ENCODE assay signal across 13 mouse cellular contexts in the genomic region with DNA sequence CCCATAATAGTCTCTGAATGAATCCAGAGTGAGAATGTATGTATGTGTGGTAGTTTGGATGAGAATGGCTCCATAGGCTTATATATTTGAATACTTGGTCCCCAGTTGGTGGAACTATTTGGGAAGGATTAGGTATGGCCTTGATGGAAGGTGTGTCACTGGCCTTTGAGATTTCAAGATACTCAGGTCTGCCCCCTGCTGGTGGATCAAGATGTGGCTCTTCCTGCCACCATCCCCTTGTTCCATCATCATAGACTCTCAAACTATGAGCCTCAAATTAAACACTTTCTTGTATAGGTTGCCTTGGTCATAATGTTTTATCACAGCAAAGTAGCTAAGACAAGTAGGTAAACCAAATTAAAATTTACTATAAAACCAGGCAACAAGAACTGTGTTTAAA. TPM values are rescaled to one million over a fixed set of nuclear protein-coding genes. Genes with fewer than 3 reads are reported as not detected.
A peak's percentile ranks its signal among the peaks of the same experiment; 100 is the strongest.
DNase-seq lines count a peak whose midpoint lies in the region; ATAC-seq and TF ChIP-seq lines count a peak whose summit lies in the region.
"Had no signal": no experiment of that assay in that cellular context is flagged by ENCODE, and none has a peak within 500 bp of the region (broad histone marks: within the 10 kb centered on the region; RNA-seq: fewer than 3 reads in every experiment).

No protein-coding gene starts in this region.

- peak; percentile 41 for DNase-seq in forebrain, embryonic 11.5 days (ENCODE audit: low spot score)
- DNase-seq in forebrain, embryonic 10.5 days (ENCODE audit: extremely low spot score, low spot score): no peak
- no peak for DNase-seq in lung, postnatal 0 days (ENCODE audit: low spot score)
- no peak for DNase-seq in lung, postnatal 4 days
- DNase-seq in T-cell, adult 2 months (ENCODE audit: low spot score): peak; percentile 40
- DNase-seq in splenic B cell, adult 2 months (ENCODE audit: low read depth, low spot score): peak; percentile 69
- DNase-seq in layer of hippocampus, postnatal 36 days: no peak
- no peak for DNase-seq in left cerebral cortex, postnatal 25 days (ENCODE audit: low spot score in 2 of 2)
- DNase-seq: gastrocnemius, postnatal 14 days had no signal

- no peak overlapping the region for H3K4me3 ChIP-seq in forebrain, embryonic 11.5 days (ENCODE audit: low read depth, low read length)
- no peak overlapping the region for H3K4me3 ChIP-seq in forebrain, embryonic 10.5 days
- no peak overlapping the region for H3K4me3 ChIP-seq in lung, postnatal 0 days (ENCODE audit: low read depth, low read length)
- H3K4me3 ChIP-seq: embryonic facial prominence, embryonic 15.5 days; neural tube, embryonic 12.5 days had no signal

- H3K27me3 ChIP-seq in forebrain, embryonic 11.5 days (ENCODE audit: control insufficient read depth, insufficient read depth, low read length): no peaks in the 10 kb centered on the region
- H3K27me3 ChIP-seq in forebrain, embryonic 10.5 days (ENCODE audit: poor library complexity, severe bottlenecking): no peaks in the 10 kb centered on the region
- no peaks in the 10 kb centered on the region for H3K27me3 ChIP-seq in lung, postnatal 0 days (replicated peaks; ENCODE audit: insufficient read depth, low read length)
- H3K27me3 ChIP-seq in splenic B cell, adult 2 months (ENCODE audit: control insufficient read depth, insufficient read depth, low read length, poor library complexity, severe bottlenecking): no peaks in the 10 kb centered on the region
- H3K27me3 ChIP-seq: embryonic facial prominence, embryonic 15.5 days; neural tube, embryonic 12.5 days had no signal

- no peak overlapping the region for H3K9ac ChIP-seq in forebrain, embryonic 11.5 days (ENCODE audit: low read length)
- no peak overlapping the region for H3K9ac ChIP-seq in lung, postnatal 0 days (replicated peaks; ENCODE audit: low read depth)
- H3K9ac ChIP-seq: embryonic facial prominence, embryonic 15.5 days; hindbrain, embryonic 14.5 days; neural tube, embryonic 12.5 days had no signal

- H3K9me3 ChIP-seq in forebrain, embryonic 11.5 days (ENCODE audit: control insufficient read depth, low read length): no peaks in the 10 kb centered on the region
- peaks cover 13% of the 10 kb centered on the region for H3K9me3 ChIP-seq in forebrain, embryonic 10.5 days
- H3K9me3 ChIP-seq in lung, postnatal 0 days (ENCODE audit: low read length): no peaks in the 10 kb centered on the region
- H3K9me3 ChIP-seq: embryonic facial prominence, embryonic 15.5 days; neural tube, embryonic 12.5 days had no signal

- peak; percentile 46; the same call in 1 of the 2 replicates for TF ChIP-seq CTCF in lung, postnatal 0 days (IDR thresholded peaks at IDR 0.05)

- H3K4me1 ChIP-seq in forebrain, embryonic 11.5 days (replicated peaks; ENCODE audit: control insufficient read depth, insufficient read depth, low read length): no peaks in the 10 kb centered on the region
- 0 out of 2 replicates have a peak, but pooled peaks cover 4% of the 10 kb centered on the region for H3K4me1 ChIP-seq in forebrain, embryonic 10.5 days
- H3K4me1 ChIP-seq in lung, postnatal 0 days (ENCODE audit: insufficient read depth, low read depth, low read length): no peaks in the 10 kb centered on the region
- H3K4me1 ChIP-seq: embryonic facial prominence, embryonic 15.5 days; neural tube, embryonic 12.5 days had no signal

- no peak for TF ChIP-seq EP300 in lung, postnatal 0 days (IDR thresholded peaks at IDR 0.05)

- H3K27ac ChIP-seq in forebrain, embryonic 11.5 days (ENCODE audit: low read depth, low read length): no peak overlapping the region
- H3K27ac ChIP-seq in forebrain, embryonic 10.5 days: no peak overlapping the region
- no peak overlapping the region for H3K27ac ChIP-seq in lung, postnatal 0 days (ENCODE audit: low read length)
- H3K27ac ChIP-seq: embryonic facial prominence, embryonic 15.5 days; hindbrain, embryonic 14.5 days; macrophage; neural tube, embryonic 12.5 days had no signal

- no peaks in the 10 kb centered on the region; the same call in 1 of the 2 replicates for H3K36me3 ChIP-seq in forebrain, embryonic 11.5 days (ENCODE audit: control insufficient read depth, insufficient read depth, low read length)
- peaks cover 89% of the 10 kb centered on the region for H3K36me3 ChIP-seq in forebrain, embryonic 10.5 days (replicated peaks)
- no peaks in the 10 kb centered on the region for H3K36me3 ChIP-seq in lung, postnatal 0 days (ENCODE audit: insufficient read depth, low read length)
- no peaks in the 10 kb centered on the region for H3K36me3 ChIP-seq in splenic B cell, adult 2 months (ENCODE audit: control insufficient read depth, insufficient read depth, low read length, poor library complexity, severe bottlenecking)

- ATAC-seq in forebrain, embryonic 11.5 days (replicated peaks; ENCODE audit: low FRiP score): no peak
- ATAC-seq in lung, postnatal 0 days: no peak

- intact Hi-C loops in left cerebral cortex, postnatal 25 days (cut with DNase I): no loop called here

- H3K4me2 ChIP-seq in forebrain, embryonic 11.5 days (ENCODE audit: low read depth, low read length, severe bottlenecking): no peak overlapping the region
- H3K4me2 ChIP-seq in lung, postnatal 0 days (replicated peaks; ENCODE audit: low read depth, low read length): no peak overlapping the region
- H3K4me2 ChIP-seq: embryonic facial prominence, embryonic 15.5 days; hindbrain, embryonic 14.5 days; neural tube, embryonic 12.5 days had no signal

RNA-seq across cellular contexts. Expression of a gene that starts 25.4 kb away (rescaled TPM):
- 121 and 132 TPM in 2 replicates for polyA plus RNA-seq in forebrain, embryonic 11.5 days (2014; fragmentation: Nextera tagmentation; extraction: Ambion mirVana)
- polyA plus RNA-seq in forebrain, embryonic 10.5 days (2016; fragmentation: Nextera tagmentation; extraction: Ambion mirVana): 128 and 141 TPM in 2 replicates
- polyA plus RNA-seq in lung, postnatal 0 days (2015; fragmentation: Nextera tagmentation; extraction: Ambion mirVana): 20.8 and 23.7 TPM in 2 replicates
- total RNA-seq in layer of hippocampus, postnatal 36 days (2021): not detected
- total RNA-seq in left cerebral cortex, postnatal 25 days (2021): under 1 TPM in 1 of 2 experiments, not detected in 1; 0.16 TPM

Comparison
In these comparisons a context has a peak if more than half of its experiments do, and no peak if none do; other contexts are left out.
1. DNase-seq: peak in forebrain, embryonic 11.5 days (single experiment), T-cell, adult 2 months (single experiment) and splenic B cell, adult 2 months (single experiment); none in forebrain, embryonic 10.5 days (single experiment), lung, postnatal 0 days (single experiment), lung, postnatal 4 days (0 of 2), layer of hippocampus, postnatal 36 days (0 of 2) and left cerebral cortex, postnatal 25 days (0 of 2).